Mouse (Mus musculus) neural tube, embryonic 10.5 days (tissue): Measurements from ENCODE around the gene 6030445D17Rik.

Source experiments
- DNase-seq: peaks from one replicate; pipeline ENCODE4 v3.0.0-alpha.2; 2017; ENCODE audit warnings: low spot score; ENCODE audit errors: extremely low spot score

6030445D17Rik gene

GRCm38 (mm10) chr4:136459210-136459609 is 2.8 kb upstream of the 6030445D17Rik start:
- no peak for DNase-seq

- no peak for DNase-seq
Measured at GRCm38 (mm10) chr4:136461206-136461605, 844 bp upstream of the 6030445D17Rik start.

- DNase-seq = no peak
Measured at GRCm38 (mm10) chr4:136461761-136462085, 327 bp upstream of the 6030445D17Rik start.

DNA sequence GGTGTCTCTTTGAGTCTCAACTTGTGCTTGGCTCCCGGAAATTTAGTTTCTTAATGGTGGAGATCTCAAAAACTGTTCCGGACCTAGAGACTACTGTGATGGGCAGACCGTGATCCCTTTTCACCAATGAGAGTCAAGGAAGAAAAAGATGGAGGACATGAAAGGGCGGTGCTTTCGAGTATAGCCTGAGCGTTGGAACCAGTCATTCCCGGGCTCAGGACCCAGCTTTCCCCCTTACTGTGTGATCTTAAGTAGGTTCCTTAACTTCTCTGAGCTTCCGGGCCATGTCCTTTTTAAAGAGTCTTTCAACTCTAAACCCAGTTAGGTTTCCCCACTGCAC is 759 bp downstream of the 6030445D17Rik start:
- no peak for DNase-seq

- DNase-seq = no peak
Measured at GRCm38 (mm10) chr4:136463436-136463835, 1.4 kb downstream of the 6030445D17Rik start.

DNA sequence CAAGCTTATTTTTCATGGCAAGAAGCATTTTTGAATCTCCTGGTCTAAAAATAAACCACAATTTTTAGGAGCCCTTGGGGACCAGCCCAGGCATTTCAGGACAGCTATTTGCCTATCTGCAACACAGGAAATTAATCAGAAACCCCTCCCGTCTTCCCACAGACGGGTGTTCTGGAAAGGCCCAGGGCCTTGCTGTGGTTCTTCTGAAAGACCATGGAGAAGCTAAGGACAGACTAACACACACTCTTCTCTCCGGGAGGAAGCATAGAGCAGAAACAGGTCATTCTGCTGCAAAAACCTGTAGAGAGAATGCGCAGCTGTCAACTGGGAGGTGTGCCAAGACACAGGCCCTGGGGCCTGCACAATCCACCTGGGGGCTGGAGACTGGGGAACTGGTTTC is 4.2 kb downstream of the 6030445D17Rik start:
- no peak for DNase-seq

- DNase-seq = no peak
Measured at GRCm38 (mm10) chr4:136468553-136469327, 6.7 kb downstream of the 6030445D17Rik start.

GRCm38 (mm10) chr4:136469371-136469903 is 7.4 kb downstream of the 6030445D17Rik start, which contains the start of gene Luzp1:
TSS of gene Luzp1 (plus strand) at chr4:136469761.
- DNase-seq = peak; percentile 95

- DNase-seq = no peak
Measured at GRCm38 (mm10) chr4:136469941-136470346, 7.9 kb downstream of the 6030445D17Rik start.

DNA sequence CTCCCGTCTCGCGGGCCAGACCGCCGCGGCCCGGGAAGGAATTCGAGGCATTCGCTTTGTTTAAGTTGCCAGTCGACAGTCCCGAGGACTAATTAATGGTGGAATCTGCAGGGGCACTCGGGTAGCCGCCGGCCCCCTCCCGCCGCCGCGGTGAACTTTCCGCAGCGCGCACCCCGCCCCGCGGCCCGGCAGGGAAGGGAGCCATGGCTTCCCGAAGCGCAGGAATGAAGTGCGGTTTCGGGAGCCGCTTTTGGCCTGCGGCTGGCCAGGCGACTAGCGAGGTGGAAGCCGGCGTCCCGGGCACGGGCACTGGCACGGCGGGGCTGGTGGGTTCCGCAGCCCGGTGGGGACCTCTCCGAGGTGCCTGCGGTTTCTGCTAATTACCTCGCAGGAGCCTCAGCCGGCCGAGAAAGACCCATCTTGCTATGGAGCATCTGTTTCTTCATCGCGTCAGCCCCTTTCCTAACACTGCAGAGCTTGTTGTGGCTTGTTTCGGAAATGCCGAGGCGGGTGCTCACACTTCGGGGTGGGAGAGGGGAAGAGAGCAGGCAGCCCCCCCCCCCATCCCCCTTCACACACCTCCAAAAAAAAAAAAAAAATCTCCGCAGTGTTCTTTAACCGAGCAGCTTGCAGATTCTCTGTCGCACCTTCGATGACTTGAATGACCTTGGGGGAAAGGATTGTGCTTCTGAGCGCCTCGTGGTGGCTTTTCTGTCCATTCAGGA is 8.5 kb downstream of the 6030445D17Rik start:
- peak; percentile 80 for DNase-seq

- no peak for DNase-seq
Measured at GRCm38 (mm10) chr4:136476692-136477091, 14.6 kb downstream of the 6030445D17Rik start.

DNA sequence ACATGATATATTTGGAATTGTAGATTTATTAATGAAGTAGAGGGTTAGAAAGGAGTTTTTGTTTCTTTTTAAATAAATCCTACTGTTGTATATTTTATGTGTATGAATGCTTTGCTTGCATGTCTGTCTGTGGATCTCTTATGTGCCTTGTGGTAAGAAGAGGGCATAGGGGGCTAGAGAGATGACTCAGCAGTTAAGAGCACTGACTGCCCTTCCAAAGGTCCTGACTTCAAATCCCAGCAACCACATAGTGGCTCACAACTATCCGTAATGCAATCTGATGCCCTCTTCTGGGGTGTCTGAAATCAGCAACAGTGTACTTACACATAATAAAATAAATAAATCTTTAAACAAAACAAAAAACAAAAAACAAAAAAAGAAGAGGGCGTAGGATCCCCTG is 24.5 kb downstream of the 6030445D17Rik start:
- no peak for DNase-seq

DNA sequence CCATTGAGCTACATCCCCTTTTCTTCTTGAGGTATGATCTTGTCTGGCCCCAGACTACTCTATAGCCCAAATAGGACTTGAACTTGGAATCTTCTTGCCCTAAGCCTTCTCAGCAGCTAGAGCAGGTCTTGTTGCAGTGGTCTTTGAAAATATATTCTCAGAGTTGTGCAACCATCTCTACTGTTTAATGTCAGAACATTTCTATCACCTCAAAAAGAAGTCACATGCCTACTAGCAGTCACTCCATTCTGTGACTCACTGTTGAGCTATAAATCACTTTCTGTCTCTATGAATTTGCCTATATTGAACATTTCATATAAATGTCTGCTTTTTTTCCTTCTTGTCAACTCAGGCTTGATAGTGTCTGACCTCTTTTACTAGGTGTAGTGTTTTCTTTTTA is 33.9 kb downstream of the 6030445D17Rik start:
- DNase-seq = no peak

- no peak for DNase-seq
Measured at GRCm38 (mm10) chr4:136505426-136506215, 43.6 kb downstream of the 6030445D17Rik start.

DNA sequence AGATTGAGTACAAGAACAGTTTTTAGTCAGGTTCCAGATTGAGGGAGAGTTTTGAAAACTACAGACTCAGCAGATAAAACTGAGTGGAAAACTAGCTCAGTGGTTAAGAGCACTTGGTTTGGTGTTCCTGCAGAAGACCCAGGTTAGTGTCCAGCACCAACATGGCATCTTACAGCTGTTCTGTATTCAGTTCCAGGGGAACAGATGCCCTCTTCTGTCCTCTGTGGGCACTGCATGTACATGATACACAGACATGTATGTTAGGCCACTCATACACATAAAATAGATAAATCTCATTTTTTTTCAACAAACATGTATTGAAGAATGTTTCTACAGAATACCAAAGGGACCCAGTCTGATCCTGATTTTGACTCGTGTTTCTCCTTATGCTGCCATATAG is 47.8 kb downstream of the 6030445D17Rik start:
- no peak for DNase-seq

DNA sequence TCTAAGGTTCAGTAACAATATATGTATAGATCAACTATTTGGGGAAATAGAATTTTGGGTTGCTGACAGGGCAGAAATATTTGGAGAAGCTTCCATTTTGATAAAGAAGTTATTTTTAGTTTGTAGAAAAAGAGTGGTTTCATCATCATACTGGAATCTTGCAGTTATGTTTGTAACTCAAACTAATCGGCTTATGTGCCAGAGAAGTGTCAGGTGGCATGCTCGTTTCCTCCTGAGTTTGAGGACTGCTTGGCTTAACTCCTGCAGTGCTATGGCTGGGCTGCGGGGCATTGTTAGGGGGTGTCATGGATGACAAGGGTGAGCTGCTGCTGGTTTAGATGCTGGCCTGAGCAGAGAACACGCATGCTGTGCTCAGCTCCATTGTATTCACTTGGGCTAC is 49.7 kb downstream of the 6030445D17Rik start:
- DNase-seq = no peak

DNA sequence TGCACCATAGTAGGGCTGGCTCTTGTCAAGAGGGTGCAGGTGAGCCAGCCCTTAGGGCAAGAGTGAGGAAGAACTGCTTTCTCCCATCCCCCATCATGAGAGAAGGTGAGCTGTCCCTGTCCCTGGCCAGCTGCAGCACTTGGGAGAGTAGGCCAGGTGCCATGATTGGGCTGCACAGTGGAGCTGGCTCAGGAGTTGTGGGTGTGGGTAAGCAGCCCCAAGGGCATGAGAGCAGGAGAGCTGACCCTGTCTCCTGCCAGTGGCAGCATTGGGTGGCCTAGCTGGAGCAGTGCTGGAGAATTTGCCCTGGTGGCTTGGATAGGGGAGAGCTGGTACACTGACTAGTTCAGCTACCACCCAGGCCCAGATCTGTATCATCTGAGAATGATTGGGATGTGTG is 50.9 kb downstream of the 6030445D17Rik start:
- no peak for DNase-seq
